Mouse (Mus musculus): ENCODE measurements at regions not wholly inside any gene's neighbourhood (a gene's known extent, or its start where the extent isn't known, plus 50 kb on each side); places are given as distances from the start of the nearest gene placed in this dataset.

- 70% methylated on average over 2 of the region's 2 CpGs for WGBS
- Histone ChIP-seq H3K36me3 (ENCODE audit: control insufficient read depth, insufficient read depth, low read length) (no peaks in the 10 kb centered on the region), H3K27me3 (ENCODE audit: control insufficient read depth, insufficient read depth, low read length) (no peaks in the 10 kb centered on the region), H3K27ac (ENCODE audit: low read length) (no peak overlapping the region), H3K4me2 (replicated peaks; ENCODE audit: low read depth, low read length) (no peak overlapping the region), H3K9me3 (ENCODE audit: control insufficient read depth, low read depth, low read length) (no peaks in the 10 kb centered on the region), H3K4me3 (ENCODE audit: low read depth, low read length) (no peak overlapping the region), H3K4me1 (ENCODE audit: control insufficient read depth, insufficient read depth, low read length) (no peaks in the 10 kb centered on the region), H3K9ac (replicated peaks; ENCODE audit: low read depth, low read length) (no peak overlapping the region)
- no peak for ATAC-seq (ENCODE audit: insufficient number of reproducible peaks, insufficient read depth, low FRiP score, low read depth)
Observed at GRCm38 (mm10) chr2:159646595-159646994, 687.4 kb downstream of the Gm826 start.

- no peaks in the 10 kb centered on the region for H3K4me1 ChIP-seq (ENCODE audit: control insufficient read depth, insufficient read depth, low read length)
- ATAC-seq (ENCODE audit: insufficient number of reproducible peaks, insufficient read depth, low FRiP score, low read depth), result no peak
- 64% methylated on average over 3 of the region's 3 CpGs for WGBS
Observed at GRCm38 (mm10) chr2:159652243-159652642, 681.7 kb downstream of the Gm826 start.

GRCm38 (mm10) chr2:159676845-159677244, 657.1 kb downstream of the Gm826 start:
- ATAC-seq (ENCODE audit: insufficient number of reproducible peaks, insufficient read depth, low FRiP score, low read depth), result no peak
- WGBS, result 27% methylated on average over 3 of the region's 3 CpGs

More at GRCm38 (mm10) chr2:159652243-159652642, 681.7 kb downstream of the Gm826 start:
- Histone ChIP-seq H3K9me3 (ENCODE audit: control insufficient read depth, low read depth, low read length) (no peaks in the 10 kb centered on the region), H3K9ac (replicated peaks; ENCODE audit: low read depth, low read length) (no peak overlapping the region), H3K27ac (ENCODE audit: low read length) (no peak overlapping the region), H3K27me3 (ENCODE audit: control insufficient read depth, insufficient read depth, low read length) (no peaks in the 10 kb centered on the region), H3K4me2 (replicated peaks; ENCODE audit: low read depth, low read length) (no peak overlapping the region), H3K36me3 (ENCODE audit: control insufficient read depth, insufficient read depth, low read length) (no peaks in the 10 kb centered on the region), H3K4me3 (ENCODE audit: low read depth, low read length) (no peak overlapping the region)

GRCm38 (mm10) chr2:159680641-159681040, 653.3 kb downstream of the Gm826 start:
- 53% methylated on average over 1 of the region's 1 CpGs for WGBS
- Histone ChIP-seq H3K4me2 (replicated peaks; ENCODE audit: low read depth, low read length) (no peak overlapping the region), H3K9me3 (ENCODE audit: control insufficient read depth, low read depth, low read length) (no peaks in the 10 kb centered on the region), H3K4me1 (ENCODE audit: control insufficient read depth, insufficient read depth, low read length) (no peaks in the 10 kb centered on the region), H3K36me3 (ENCODE audit: control insufficient read depth, insufficient read depth, low read length) (no peaks in the 10 kb centered on the region), H3K9ac (replicated peaks; ENCODE audit: low read depth, low read length) (no peak overlapping the region), H3K4me3 (ENCODE audit: low read depth, low read length) (no peak overlapping the region), H3K27me3 (ENCODE audit: control insufficient read depth, insufficient read depth, low read length) (no peaks in the 10 kb centered on the region), H3K27ac (ENCODE audit: low read length) (no peak overlapping the region)
- no peak for ATAC-seq (ENCODE audit: insufficient number of reproducible peaks, insufficient read depth, low FRiP score, low read depth)

More at GRCm38 (mm10) chr2:159676845-159677244, 657.1 kb downstream of the Gm826 start:
- Histone ChIP-seq H3K4me3 (ENCODE audit: low read depth, low read length) (no peak overlapping the region), H3K36me3 (ENCODE audit: control insufficient read depth, insufficient read depth, low read length) (no peaks in the 10 kb centered on the region), H3K27me3 (ENCODE audit: control insufficient read depth, insufficient read depth, low read length) (no peaks in the 10 kb centered on the region), H3K9me3 (ENCODE audit: control insufficient read depth, low read depth, low read length) (no peaks in the 10 kb centered on the region), H3K9ac (replicated peaks; ENCODE audit: low read depth, low read length) (no peak overlapping the region), H3K4me2 (replicated peaks; ENCODE audit: low read depth, low read length) (no peak overlapping the region), H3K27ac (ENCODE audit: low read length) (no peak overlapping the region), H3K4me1 (ENCODE audit: control insufficient read depth, insufficient read depth, low read length) (no peaks in the 10 kb centered on the region)

- no peak for ATAC-seq (ENCODE audit: insufficient number of reproducible peaks, insufficient read depth, low FRiP score, low read depth)
- no peaks in the 10 kb centered on the region for H3K36me3 ChIP-seq (ENCODE audit: control insufficient read depth, insufficient read depth, low read length)
- H3K27me3 ChIP-seq (ENCODE audit: control insufficient read depth, insufficient read depth, low read length), result no peaks in the 10 kb centered on the region
- no peaks in the 10 kb centered on the region for H3K4me1 ChIP-seq (ENCODE audit: control insufficient read depth, insufficient read depth, low read length)
- H3K9ac ChIP-seq (replicated peaks; ENCODE audit: low read depth, low read length), result no peak overlapping the region
- H3K4me3 ChIP-seq (ENCODE audit: low read depth, low read length), result no peak overlapping the region
- no peak overlapping the region for H3K27ac ChIP-seq (ENCODE audit: low read length)
- 51% methylated on average over 3 of the region's 3 CpGs for WGBS
- H3K9me3 ChIP-seq (ENCODE audit: control insufficient read depth, low read depth, low read length), result peaks cover 6% of the 10 kb centered on the region; the same call in 1 of the 2 replicates
- no peak overlapping the region for H3K4me2 ChIP-seq (replicated peaks; ENCODE audit: low read depth, low read length)
Observed at GRCm38 (mm10) chr2:159703100-159703499, 630.9 kb downstream of the Gm826 start.

- ATAC-seq (ENCODE audit: insufficient number of reproducible peaks, insufficient read depth, low FRiP score, low read depth), result no peak
Observed at GRCm38 (mm10) chr2:159708141-159708540, 625.8 kb downstream of the Gm826 start.

GRCm38 (mm10) chr2:159714633-159715032, 619.3 kb downstream of the Gm826 start:
- WGBS, result 68% methylated on average over 3 of the region's 3 CpGs
- no peaks in the 10 kb centered on the region for H3K9me3 ChIP-seq (ENCODE audit: control insufficient read depth, low read depth, low read length)
- no peaks in the 10 kb centered on the region for H3K36me3 ChIP-seq (ENCODE audit: control insufficient read depth, insufficient read depth, low read length)
- H3K4me2 ChIP-seq (replicated peaks; ENCODE audit: low read depth, low read length), result no peak overlapping the region
- no peaks in the 10 kb centered on the region for H3K4me1 ChIP-seq (ENCODE audit: control insufficient read depth, insufficient read depth, low read length)
- H3K27ac ChIP-seq (ENCODE audit: low read length), result no peak overlapping the region
- no peak for ATAC-seq (ENCODE audit: insufficient number of reproducible peaks, insufficient read depth, low FRiP score, low read depth)
- no peak overlapping the region for H3K4me3 ChIP-seq (ENCODE audit: low read depth, low read length)
- H3K9ac ChIP-seq (replicated peaks; ENCODE audit: low read depth, low read length), result no peak overlapping the region
- H3K27me3 ChIP-seq (ENCODE audit: control insufficient read depth, insufficient read depth, low read length), result no peaks in the 10 kb centered on the region

More at GRCm38 (mm10) chr2:159708141-159708540, 625.8 kb downstream of the Gm826 start:
- H3K4me1 ChIP-seq (ENCODE audit: control insufficient read depth, insufficient read depth, low read length), result no peaks in the 10 kb centered on the region
- no peak overlapping the region for H3K4me2 ChIP-seq (replicated peaks; ENCODE audit: low read depth, low read length)
- H3K9ac ChIP-seq (replicated peaks; ENCODE audit: low read depth, low read length), result no peak overlapping the region
- no peaks in the 10 kb centered on the region for H3K27me3 ChIP-seq (ENCODE audit: control insufficient read depth, insufficient read depth, low read length)
- no peaks in the 10 kb centered on the region for H3K9me3 ChIP-seq (ENCODE audit: control insufficient read depth, low read depth, low read length)
- no peak overlapping the region for H3K27ac ChIP-seq (ENCODE audit: low read length)
- 56% methylated on average over 2 of the region's 2 CpGs for WGBS
- no peaks in the 10 kb centered on the region for H3K36me3 ChIP-seq (ENCODE audit: control insufficient read depth, insufficient read depth, low read length)
- H3K4me3 ChIP-seq (ENCODE audit: low read depth, low read length), result no peak overlapping the region

GRCm38 (mm10) chr2:159718738-159719137, 615.2 kb downstream of the Gm826 start:
- Histone ChIP-seq H3K4me3 (ENCODE audit: low read depth, low read length) (no peak overlapping the region), H3K4me2 (replicated peaks; ENCODE audit: low read depth, low read length) (no peak overlapping the region), H3K9ac (replicated peaks; ENCODE audit: low read depth, low read length) (no peak overlapping the region), H3K27ac (ENCODE audit: low read length) (no peak overlapping the region), H3K9me3 (ENCODE audit: control insufficient read depth, low read depth, low read length) (no peaks in the 10 kb centered on the region), H3K4me1 (ENCODE audit: control insufficient read depth, insufficient read depth, low read length) (no peaks in the 10 kb centered on the region), H3K27me3 (ENCODE audit: control insufficient read depth, insufficient read depth, low read length) (no peaks in the 10 kb centered on the region), H3K36me3 (ENCODE audit: control insufficient read depth, insufficient read depth, low read length) (no peaks in the 10 kb centered on the region)
- no peak for ATAC-seq (ENCODE audit: insufficient number of reproducible peaks, insufficient read depth, low FRiP score, low read depth)
- 27% methylated on average over 2 of the region's 2 CpGs for WGBS

Data from stomach, embryonic 14.5 days (tissue).